Mouse (Mus musculus) ES-E14 (cell line): ENCODE data around the gene Cgnl1.

ENCODE experiments used
- MAFK ChIP-seq: IDR thresholded peaks from 2 replicates; pipeline ENCODE4 v1.6.1; 2014; ENCODE audit warnings: mild to moderate bottlenecking, low read depth, low read length, inconsistent platforms; ENCODE audit not compliant: insufficient read depth
- ZC3H11A ChIP-seq: IDR thresholded peaks from 2 replicates; pipeline ENCODE4 v1.6.1; 2012; ENCODE audit warnings: low read depth, mild to moderate bottlenecking, inconsistent platforms, low read length, borderline replicate concordance
- ZNF384 ChIP-seq: IDR thresholded peaks from 2 replicates; pipeline ENCODE4 v1.6.1; 2012; ENCODE audit warnings: low read depth, low read length, inconsistent platforms

DNA sequence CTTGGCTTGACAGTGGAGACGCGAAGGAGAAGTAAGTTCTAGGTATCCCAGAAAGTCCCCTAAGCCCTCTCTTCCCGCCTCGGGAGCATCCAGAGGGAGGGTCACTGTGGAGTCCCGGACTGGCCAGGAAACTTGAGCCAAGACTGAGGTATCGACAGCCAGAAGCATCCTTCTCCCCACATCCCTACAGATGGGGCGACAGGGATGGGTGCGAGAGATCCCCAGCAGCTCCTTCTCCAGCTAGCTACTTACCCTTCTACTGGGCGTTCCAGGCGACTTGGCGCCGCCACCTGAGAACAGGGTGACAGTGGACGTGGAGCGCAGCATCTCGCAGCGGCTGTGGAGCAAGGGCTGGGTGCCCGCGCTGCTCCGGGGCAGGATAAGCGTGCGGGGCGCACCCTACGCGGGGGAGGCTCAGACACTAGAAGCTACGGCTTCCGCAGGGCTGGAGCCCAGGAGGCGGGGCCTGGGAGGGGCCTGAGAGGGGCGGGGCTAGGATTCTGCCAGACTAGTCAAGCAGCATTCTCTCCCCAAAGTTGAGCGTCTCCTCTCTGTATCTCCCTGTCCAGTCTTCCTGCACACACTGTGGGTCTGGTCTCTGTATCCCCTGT is 179.4 kb downstream of the Cgnl1 start, which contains the start of gene Myzap:
- TF ChIP-seq ZC3H11A: no peak
- no peak for TF ChIP-seq MAFK
- TF ChIP-seq ZNF384: no peak
